Mouse (Mus musculus): Measurements from ENCODE around the gene Olfr460. TPM values are rescaled to one million over a fixed set of nuclear protein-coding genes. Genes with fewer than 3 reads are reported as not detected.
"Not testable (repeated sequence)": the region's sequence is repeated elsewhere in the genome, so short reads cannot be mapped to it uniquely, and the experiment has no call there.

Gene Olfr460
- polyA plus RNA-seq (2015; fragmentation: Nextera tagmentation; extraction: Ambion mirVana), result not detected in 2 replicates

GRCm38 (mm10) chr6:40569187-40569586 is at the start of gene Olfr460:
Gene Olfr460, plus strand, starts transcription at chr6:40569487.
- no peaks in the 10 kb centered on the region for H3K36me3 ChIP-seq (replicated peaks)
- no peak within 1 kb of the TSS for H3K4me3 ChIP-seq (replicated peaks)
- no peak for ATAC-seq (ENCODE audit: insufficient read depth)
- H3K4me1 ChIP-seq (replicated peaks), result no peaks in the 10 kb centered on the region
- no peaks in the 10 kb centered on the region for H3K27me3 ChIP-seq
- no peak within 1 kb of the TSS for H3K9ac ChIP-seq
- H3K4me2 ChIP-seq, result no peak within 1 kb of the TSS
- no peaks in the 10 kb centered on the region for H3K9me3 ChIP-seq (replicated peaks)
- no peak within 1 kb of the TSS for H3K27ac ChIP-seq (replicated peaks)
- WGBS (ENCODE audit: insufficient replicate concordance), result 66% methylated on average over 3 of the region's 3 CpGs

- no peak overlapping the region for H3K4me3 ChIP-seq (replicated peaks)
- no peak overlapping the region for H3K27ac ChIP-seq (replicated peaks)
These were observed 24.6 kb upstream of the Olfr460 start for GRCm38 (mm10) chr6:40544690-40545089.

DNA sequence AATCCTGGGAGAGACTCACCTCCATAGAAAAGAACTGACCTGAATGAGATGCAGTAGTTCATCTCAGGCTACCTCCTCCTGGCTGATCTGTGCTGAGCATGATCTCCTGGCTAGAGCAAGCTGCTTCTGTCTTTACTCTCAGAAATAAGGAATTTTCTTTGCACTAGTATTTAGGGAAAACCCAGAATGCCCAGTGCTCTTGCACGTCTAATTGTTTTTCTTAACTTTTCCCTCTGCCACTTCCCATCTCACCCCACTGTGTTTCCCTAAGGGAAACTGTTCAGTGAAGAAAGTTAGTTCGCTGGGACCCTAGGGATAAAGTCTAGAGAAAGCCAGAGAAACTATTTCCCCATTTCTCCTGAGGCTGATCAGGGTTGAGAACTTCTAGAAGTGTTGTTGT is 14.3 kb upstream of the Olfr460 start, which contains the start of gene Olfr461:
TSS of gene Olfr461 (minus strand) at position 101 of the 400 bp plus-strand sequence.
- Histone ChIP-seq H3K4me3 (replicated peaks) (no peak within 1 kb of the TSS), H3K9ac (no peak within 1 kb of the TSS), H3K36me3 (replicated peaks) (no peaks in the 10 kb centered on the region), H3K9me3 (replicated peaks) (no peaks in the 10 kb centered on the region), H3K4me2 (no peak within 1 kb of the TSS), H3K27ac (replicated peaks) (no peak within 1 kb of the TSS), H3K27me3 (no peaks in the 10 kb centered on the region), H3K4me1 (replicated peaks) (no peaks in the 10 kb centered on the region)
- ATAC-seq (ENCODE audit: insufficient read depth), result no peak
- WGBS (ENCODE audit: insufficient replicate concordance), result 37% methylated on average over 2 of the region's 2 CpGs

More at GRCm38 (mm10) chr6:40544690-40545089, 24.6 kb upstream of the Olfr460 start:
- no peaks in the 10 kb centered on the region for H3K9me3 ChIP-seq (replicated peaks)
- 56% methylated on average over 10 of the region's 10 CpGs for WGBS (ENCODE audit: insufficient replicate concordance)
- H3K27me3 ChIP-seq, result no peaks in the 10 kb centered on the region
- H3K36me3 ChIP-seq (replicated peaks), result no peaks in the 10 kb centered on the region
- ATAC-seq (ENCODE audit: insufficient read depth), result no peak
- no peaks in the 10 kb centered on the region for H3K4me1 ChIP-seq (replicated peaks)
- H3K4me2 ChIP-seq, result no peak overlapping the region
- no peak overlapping the region for H3K9ac ChIP-seq

GRCm38 (mm10) chr6:40573618-40574017 is 4.3 kb downstream of the Olfr460 start:
- WGBS (ENCODE audit: insufficient replicate concordance), result 48% methylated on average over 3 of the region's 3 CpGs
- Histone ChIP-seq H3K36me3 (replicated peaks) (no peaks in the 10 kb centered on the region), H3K27me3 (no peaks in the 10 kb centered on the region), H3K4me3 (replicated peaks) (no peak overlapping the region), H3K4me2 (no peak overlapping the region), H3K9ac (no peak overlapping the region), H3K4me1 (replicated peaks) (no peaks in the 10 kb centered on the region), H3K9me3 (replicated peaks) (no peaks in the 10 kb centered on the region), H3K27ac (replicated peaks) (no peak overlapping the region)
- ATAC-seq (ENCODE audit: insufficient read depth), result no peak

- ATAC-seq (ENCODE audit: insufficient read depth), result no peak
These were observed 7.0 kb downstream of the Olfr460 start for GRCm38 (mm10) chr6:40576305-40576704.

DNA sequence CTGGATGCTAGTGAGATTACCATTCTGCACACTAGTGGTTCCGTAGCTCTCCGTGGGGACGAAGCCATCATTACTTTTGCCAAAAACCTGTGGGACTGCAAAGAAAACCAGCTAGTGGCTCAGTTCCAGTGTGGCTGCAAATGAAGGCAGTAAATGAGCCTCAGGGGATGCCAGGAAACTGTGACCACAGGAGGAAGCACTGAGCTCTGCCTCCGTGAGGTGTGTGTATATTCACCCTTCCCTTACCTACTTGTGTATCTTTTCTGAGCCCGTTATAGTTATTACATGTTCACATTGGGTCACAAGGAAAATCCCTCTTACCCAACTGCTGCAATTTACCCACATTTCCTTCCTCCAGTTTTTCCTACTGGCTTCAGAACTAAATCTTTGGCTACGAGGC is 15.0 kb downstream of the Olfr460 start:
- H3K9me3 ChIP-seq (replicated peaks), result no peaks in the 10 kb centered on the region
- 0 out of 2 replicates have a peak overlapping the region, but pooled peaks have one; percentile 2 for H3K4me3 ChIP-seq (replicated peaks)
- no peaks in the 10 kb centered on the region for H3K4me1 ChIP-seq (replicated peaks)
- no peaks in the 10 kb centered on the region for H3K36me3 ChIP-seq (replicated peaks)
- no peak overlapping the region for H3K4me2 ChIP-seq
- no peaks in the 10 kb centered on the region for H3K27me3 ChIP-seq
- H3K9ac ChIP-seq, result no peak overlapping the region
- no peak for ATAC-seq (ENCODE audit: insufficient read depth)
- 39% methylated on average over 6 of the region's 6 CpGs for WGBS (ENCODE audit: insufficient replicate concordance)
- no peak overlapping the region for H3K27ac ChIP-seq (replicated peaks)

More at GRCm38 (mm10) chr6:40576305-40576704, 7.0 kb downstream of the Olfr460 start:
- no peak overlapping the region for H3K4me3 ChIP-seq (replicated peaks)
- no peak overlapping the region for H3K27ac ChIP-seq (replicated peaks)
- H3K4me1 ChIP-seq (replicated peaks), result no peaks in the 10 kb centered on the region
- H3K9me3 ChIP-seq (replicated peaks), result no peaks in the 10 kb centered on the region
- no peak overlapping the region for H3K9ac ChIP-seq
- 35% methylated on average over 1 of the region's 1 CpGs for WGBS (ENCODE audit: insufficient replicate concordance)
- H3K36me3 ChIP-seq (replicated peaks), result no peaks in the 10 kb centered on the region
- no peaks in the 10 kb centered on the region for H3K27me3 ChIP-seq
- H3K4me2 ChIP-seq, result no peak overlapping the region

- H3K27me3 ChIP-seq, result no peaks in the 10 kb centered on the region
These were observed 16.4 kb downstream of the Olfr460 start, which contains the start of gene Clec5a for GRCm38 (mm10) chr6:40585645-40586044. Gene Clec5a, minus strand, starts transcription at chr6:40585821.

DNA sequence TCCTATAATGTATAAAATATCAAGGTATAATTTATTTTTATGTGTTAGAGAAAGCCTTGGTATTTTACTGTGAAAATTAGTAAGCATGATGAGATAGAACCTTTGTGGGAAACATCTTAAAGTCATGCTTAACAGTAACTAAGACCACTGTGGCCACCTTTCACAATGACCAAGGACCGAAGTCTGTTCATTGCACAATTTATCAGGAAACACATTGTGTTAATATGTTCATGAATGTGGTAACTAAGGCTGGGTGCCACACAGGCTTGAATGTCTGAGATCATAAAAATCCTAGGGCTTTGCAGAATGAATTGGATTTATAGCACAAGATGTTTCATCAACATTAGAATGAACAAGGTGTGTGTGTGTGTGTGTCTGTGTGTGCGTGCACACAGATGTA is 19.1 kb downstream of the Olfr460 start:
- no peak overlapping the region for H3K9ac ChIP-seq
- 60% methylated on average over 2 of the region's 2 CpGs for WGBS (ENCODE audit: insufficient replicate concordance)
- H3K4me3 ChIP-seq (replicated peaks), result no peak overlapping the region
- H3K9me3 ChIP-seq (replicated peaks), result no peaks in the 10 kb centered on the region
- H3K4me2 ChIP-seq, result no peak overlapping the region
- no peaks in the 10 kb centered on the region for H3K4me1 ChIP-seq (replicated peaks)
- no peak for ATAC-seq (ENCODE audit: insufficient read depth)
- H3K27ac ChIP-seq (replicated peaks), result no peak overlapping the region
- H3K36me3 ChIP-seq (replicated peaks), result no peaks in the 10 kb centered on the region
- H3K27me3 ChIP-seq, result no peaks in the 10 kb centered on the region

More at GRCm38 (mm10) chr6:40585645-40586044, 16.4 kb downstream of the Olfr460 start, which contains the start of gene Clec5a:
- Histone ChIP-seq H3K36me3 (replicated peaks) (no peaks in the 10 kb centered on the region), H3K9ac (no peak within 1 kb of the TSS), H3K9me3 (replicated peaks) (no peaks in the 10 kb centered on the region), H3K4me2 (no peak within 1 kb of the TSS), H3K27ac (replicated peaks) (no peak within 1 kb of the TSS), H3K4me1 (replicated peaks) (no peaks in the 10 kb centered on the region), H3K4me3 (replicated peaks) (peak within 1 kb of the TSS; percentile 24)
- 26% methylated on average over 5 of the region's 5 CpGs for WGBS (ENCODE audit: insufficient replicate concordance)
- ATAC-seq (ENCODE audit: insufficient read depth), result no peak

DNA sequence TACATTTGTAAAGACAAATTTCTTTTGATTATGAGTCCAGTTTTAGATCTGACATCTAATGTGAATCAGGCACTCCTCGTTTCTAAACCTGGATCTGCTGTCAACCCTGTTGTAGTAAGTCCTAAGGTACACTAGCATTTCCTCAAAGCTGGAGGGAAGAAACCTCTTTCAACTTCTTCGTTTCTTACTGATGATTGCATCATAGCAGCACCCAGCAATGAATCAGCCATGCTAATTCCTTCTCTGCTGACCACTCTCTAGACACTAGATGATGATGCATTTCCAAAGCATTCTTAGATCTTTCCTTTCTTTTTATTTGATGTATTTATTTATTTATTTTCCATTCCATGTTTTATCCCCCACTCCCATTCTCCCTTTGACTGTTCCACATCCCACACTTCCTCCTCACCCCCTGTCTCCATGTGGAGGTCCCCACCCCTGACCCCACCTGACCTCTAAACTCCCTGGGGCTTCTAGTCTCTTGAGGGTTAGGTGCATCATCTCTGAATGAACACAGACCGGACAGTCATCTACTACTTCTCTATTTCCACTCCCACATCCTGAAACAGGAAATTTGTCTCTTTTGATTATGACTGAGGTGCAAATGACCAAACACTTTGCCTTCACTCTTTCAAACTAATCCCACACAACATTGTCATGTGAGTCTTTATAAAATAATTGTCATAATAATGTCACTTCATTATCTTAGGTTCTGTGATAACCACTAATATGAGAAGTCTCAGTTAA is 25.7 kb downstream of the Olfr460 start:
- H3K9ac ChIP-seq, result no peak overlapping the region
- no peak for ATAC-seq (ENCODE audit: insufficient read depth)
- WGBS (ENCODE audit: insufficient replicate concordance), result 20% methylated on average over 3 of the region's 3 CpGs
- H3K27me3 ChIP-seq, result no peaks in the 10 kb centered on the region
- no peaks in the 10 kb centered on the region for H3K36me3 ChIP-seq (replicated peaks)
- H3K4me1 ChIP-seq (replicated peaks), result no peaks in the 10 kb centered on the region
- no peak overlapping the region for H3K4me3 ChIP-seq (replicated peaks)
- no peak overlapping the region for H3K27ac ChIP-seq (replicated peaks)
- H3K4me2 ChIP-seq, result no peak overlapping the region
- H3K9me3 ChIP-seq (replicated peaks), result no peaks in the 10 kb centered on the region

GRCm38 (mm10) chr6:40598546-40598945 is 29.3 kb downstream of the Olfr460 start:
- H3K36me3 ChIP-seq (replicated peaks); H3K4me3 ChIP-seq (replicated peaks); H3K9me3 ChIP-seq (replicated peaks); ATAC-seq (ENCODE audit: insufficient read depth); H3K27ac ChIP-seq (replicated peaks); H3K27me3 ChIP-seq; H3K9ac ChIP-seq; H3K4me2 ChIP-seq; H3K4me1 ChIP-seq (replicated peaks): not testable (repeated sequence)
- WGBS (ENCODE audit: insufficient replicate concordance), result 37% methylated on average over 4 of the region's 4 CpGs

GRCm38 (mm10) chr6:40607431-40607830 is 38.1 kb downstream of the Olfr460 start:
- ATAC-seq (ENCODE audit: insufficient read depth), result no peak
- Histone ChIP-seq H3K9ac (no peak overlapping the region), H3K27ac (replicated peaks) (no peak overlapping the region), H3K4me2 (no peak overlapping the region), H3K4me3 (replicated peaks) (no peak overlapping the region), H3K36me3 (replicated peaks) (no peaks in the 10 kb centered on the region), H3K4me1 (replicated peaks) (no peaks in the 10 kb centered on the region), H3K27me3 (no peaks in the 10 kb centered on the region), H3K9me3 (replicated peaks) (no peaks in the 10 kb centered on the region)

Measured in liver, embryonic 15.5 days (tissue).